Mouse (Mus musculus): Measurements from ENCODE around the gene Olfr487.
"Not testable (repeated sequence)": the region's sequence is repeated elsewhere in the genome, so short reads cannot be mapped to it uniquely, and the experiment has no call there.

DNA sequence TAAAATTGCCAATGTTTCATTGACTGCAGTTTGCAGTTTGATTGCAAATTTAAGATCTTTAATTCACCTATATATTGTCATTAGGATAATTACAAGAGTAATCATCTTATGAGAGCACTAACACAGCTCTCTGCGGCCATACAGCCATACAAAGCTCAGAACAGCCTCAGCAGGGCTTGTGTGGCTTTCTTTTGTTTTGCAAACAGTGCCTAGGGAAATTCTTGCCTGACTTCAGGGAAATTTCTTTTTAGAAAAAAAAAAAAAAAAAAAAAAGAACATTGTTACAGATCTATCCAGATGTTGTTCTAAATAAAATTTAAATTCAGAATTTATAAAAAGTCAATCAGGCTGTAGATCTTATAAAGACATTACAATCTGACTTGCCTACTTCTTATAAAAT lies 21.7 kb downstream of the Olfr487 start:
- TF ChIP-seq CTCF (IDR thresholded peaks at IDR 0.05; ENCODE audit: low read depth, low read length); EP300 (IDR thresholded peaks at IDR 0.05; ENCODE audit: insufficient read depth, low read depth, low read length): not testable (repeated sequence)
